Mouse (Mus musculus): ENCODE results near the gene Ifnb1. TPM values are rescaled to one million over a fixed set of nuclear protein-coding genes. Genes with fewer than 3 reads are reported as not detected.

Gene Ifnb1
- polyA plus RNA-seq (2014; fragmentation: Illumina TruSeq; extraction: RNeasy Lipid Tissue Mini Kit (QIAGEN cat#74804); ENCODE audit: low read depth, low replicate concordance) = not detected

DNA sequence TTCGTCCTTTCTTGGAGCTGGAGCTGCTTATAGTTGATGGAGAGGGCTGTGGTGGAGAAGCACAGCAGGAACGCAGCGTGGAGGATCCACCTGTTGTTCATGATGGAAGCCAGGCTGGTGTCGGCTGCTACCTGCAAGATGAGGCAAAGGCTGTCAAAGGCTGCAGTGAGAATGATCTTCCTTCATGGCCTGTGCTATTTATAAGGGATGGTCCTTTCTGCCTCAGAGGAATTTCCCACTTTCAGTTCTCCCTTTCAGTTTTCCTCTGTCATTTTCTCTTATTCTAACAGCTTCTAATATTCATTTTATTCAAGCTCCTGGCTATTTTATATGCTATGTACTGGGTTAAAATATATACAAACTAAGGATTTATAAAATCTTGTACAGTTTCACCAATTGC is at the start of gene Ifnb1:
TSS of gene Ifnb1 (minus strand) at position 101 of the 400 bp plus-strand sequence.

DNA sequence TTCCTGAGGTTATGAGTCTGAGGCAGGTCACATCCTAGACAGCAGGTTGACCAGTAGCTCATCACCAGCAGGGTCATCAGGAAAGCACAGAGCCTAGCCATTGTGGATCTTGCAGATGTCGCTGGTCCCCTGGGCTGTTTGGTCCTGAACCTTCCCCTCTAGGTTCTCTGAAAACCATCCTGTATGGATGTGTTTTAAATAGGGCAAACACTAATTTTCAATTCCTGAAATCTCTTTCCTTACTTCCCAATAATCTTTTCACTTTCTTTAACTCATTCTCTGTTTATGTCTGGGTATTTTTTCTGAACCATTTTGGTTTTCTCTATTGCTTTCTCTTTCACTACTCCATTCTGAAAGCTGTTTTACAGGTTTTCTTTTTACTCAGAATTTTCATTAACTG is 49.1 kb upstream of the Ifnb1 start, which contains the start of gene Ifna14:
TSS of gene Ifna14 (minus strand) at position 101 of the 400 bp plus-strand sequence.

DNA sequence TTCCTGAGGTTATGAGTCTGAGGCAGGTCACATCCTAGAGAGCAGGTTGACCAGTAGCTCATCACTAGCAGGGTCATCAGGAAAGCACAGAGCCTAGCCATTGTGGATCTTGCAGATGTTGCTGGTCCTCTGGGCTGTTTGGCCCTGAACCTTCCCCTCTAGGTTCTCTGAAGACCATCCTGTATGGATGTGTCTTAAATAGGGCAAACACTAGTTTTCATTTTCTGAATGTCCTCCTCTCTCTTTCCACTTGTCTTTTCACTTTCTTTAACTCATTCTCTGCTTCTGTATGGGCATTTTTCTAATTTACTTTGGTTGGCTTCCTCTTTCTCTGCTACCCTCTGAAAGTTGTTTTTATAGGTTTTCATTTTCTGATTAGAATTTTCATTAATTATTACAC is 35.6 kb upstream of the Ifnb1 start, which contains the start of gene Ifna15:
TSS of gene Ifna15 (minus strand) at position 101 of the 400 bp plus-strand sequence.

Other genes with a start within 250 kb of the Ifnb1 start
- 15.3 TPM for gene Hacd4, start 83.8 kb downstream of the Ifnb1 start, polyA plus RNA-seq (2014; fragmentation: Illumina TruSeq; extraction: RNeasy Lipid Tissue Mini Kit (QIAGEN cat#74804); ENCODE audit: low read depth, low replicate concordance)
- not detected for gene Ifna15, start 35.5 kb upstream of the Ifnb1 start, polyA plus RNA-seq (2014; fragmentation: Illumina TruSeq; extraction: RNeasy Lipid Tissue Mini Kit (QIAGEN cat#74804); ENCODE audit: low read depth, low replicate concordance)
- gene Ifna14, start 49.0 kb upstream of the Ifnb1 start, polyA plus RNA-seq (2014; fragmentation: Illumina TruSeq; extraction: RNeasy Lipid Tissue Mini Kit (QIAGEN cat#74804); ENCODE audit: low read depth, low replicate concordance) = not detected
- not detected for gene Ifna9, start 69.6 kb upstream of the Ifnb1 start, polyA plus RNA-seq (2014; fragmentation: Illumina TruSeq; extraction: RNeasy Lipid Tissue Mini Kit (QIAGEN cat#74804); ENCODE audit: low read depth, low replicate concordance)
- gene Ifna12, start 80.6 kb upstream of the Ifnb1 start, polyA plus RNA-seq (2014; fragmentation: Illumina TruSeq; extraction: RNeasy Lipid Tissue Mini Kit (QIAGEN cat#74804); ENCODE audit: low read depth, low replicate concordance) = not detected
- gene C87499, start 111.6 kb upstream of the Ifnb1 start, polyA plus RNA-seq (2014; fragmentation: Illumina TruSeq; extraction: RNeasy Lipid Tissue Mini Kit (QIAGEN cat#74804); ENCODE audit: low read depth, low replicate concordance) = not detected
- gene Ifna13, start 121.7 kb upstream of the Ifnb1 start, polyA plus RNA-seq (2014; fragmentation: Illumina TruSeq; extraction: RNeasy Lipid Tissue Mini Kit (QIAGEN cat#74804); ENCODE audit: low read depth, low replicate concordance) = not detected
- not detected for gene Ifna16, start 154.2 kb upstream of the Ifnb1 start, polyA plus RNA-seq (2014; fragmentation: Illumina TruSeq; extraction: RNeasy Lipid Tissue Mini Kit (QIAGEN cat#74804); ENCODE audit: low read depth, low replicate concordance)
- gene Ifna2, start 161.1 kb upstream of the Ifnb1 start, polyA plus RNA-seq (2014; fragmentation: Illumina TruSeq; extraction: RNeasy Lipid Tissue Mini Kit (QIAGEN cat#74804); ENCODE audit: low read depth, low replicate concordance) = not detected
- gene Ifnab, start 168.6 kb upstream of the Ifnb1 start, polyA plus RNA-seq (2014; fragmentation: Illumina TruSeq; extraction: RNeasy Lipid Tissue Mini Kit (QIAGEN cat#74804); ENCODE audit: low read depth, low replicate concordance) = not detected
- not detected for gene Gm26566, start 199.0 kb upstream of the Ifnb1 start, polyA plus RNA-seq (2014; fragmentation: Illumina TruSeq; extraction: RNeasy Lipid Tissue Mini Kit (QIAGEN cat#74804); ENCODE audit: low read depth, low replicate concordance)
- gene Klhl9, start 199.7 kb upstream of the Ifnb1 start, polyA plus RNA-seq (2014; fragmentation: Illumina TruSeq; extraction: RNeasy Lipid Tissue Mini Kit (QIAGEN cat#74804); ENCODE audit: low read depth, low replicate concordance) = 192 TPM
- gene Gm13271, start 232.1 kb upstream of the Ifnb1 start, polyA plus RNA-seq (2014; fragmentation: Illumina TruSeq; extraction: RNeasy Lipid Tissue Mini Kit (QIAGEN cat#74804); ENCODE audit: low read depth, low replicate concordance) = not detected
- gene Gm13283, start 237.3 kb upstream of the Ifnb1 start, polyA plus RNA-seq (2014; fragmentation: Illumina TruSeq; extraction: RNeasy Lipid Tissue Mini Kit (QIAGEN cat#74804); ENCODE audit: low read depth, low replicate concordance) = not detected

Data from adrenal gland, adult 10 weeks (tissue).